Mouse (Mus musculus): ENCODE measurements around the gene Neurl2.

The Neurl2 gene

DNA sequence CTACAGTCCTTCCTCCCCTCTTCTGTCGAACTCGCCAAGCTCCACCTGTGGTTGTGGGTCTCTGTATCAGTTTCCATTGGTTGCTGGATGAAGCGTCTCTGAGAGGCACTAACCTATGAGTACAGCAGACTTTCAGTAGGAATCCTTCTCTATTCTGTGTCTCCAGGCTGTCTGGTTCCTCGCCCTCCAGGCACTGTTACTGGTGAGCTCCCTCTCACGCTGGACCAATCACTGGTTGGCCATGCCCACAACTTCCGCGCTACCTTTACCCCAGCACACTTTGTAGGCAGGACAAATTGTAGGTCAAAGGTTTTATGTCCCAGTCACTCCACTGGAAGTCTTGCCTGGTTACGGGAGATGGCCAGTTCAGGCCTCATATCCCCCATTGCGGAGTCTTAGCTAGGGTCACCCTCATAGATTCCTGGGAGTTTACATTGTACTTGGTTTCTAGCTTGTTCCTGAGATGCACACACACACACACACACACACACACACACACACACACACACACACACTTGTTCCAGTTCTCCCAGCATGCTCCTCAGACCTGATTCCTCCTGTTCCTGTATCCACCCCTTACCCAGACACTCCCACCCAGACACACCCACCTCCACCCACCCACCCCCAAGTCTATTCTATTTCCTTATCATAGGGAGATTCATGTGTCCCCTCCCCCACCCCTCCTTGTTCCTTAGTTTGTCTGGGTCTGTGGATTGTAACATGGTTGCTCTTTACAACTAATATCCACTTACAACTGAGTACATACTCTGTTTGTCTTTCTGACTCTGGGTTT is 26.6 kb upstream of the Neurl2 start:
- TF ChIP-seq GATA4 (IDR thresholded peaks at IDR 0.05; ENCODE audit: insufficient replicate concordance, low read length): no peak

GRCm38 (mm10) chr2:164859155-164859554 is 25.9 kb upstream of the Neurl2 start:
- TF ChIP-seq GATA4 (IDR thresholded peaks at IDR 0.05; ENCODE audit: insufficient replicate concordance, low read length): no peak

GRCm38 (mm10) chr2:164857842-164858553 is 24.7 kb upstream of the Neurl2 start:
- no peak for TF ChIP-seq GATA4 (IDR thresholded peaks at IDR 0.05; ENCODE audit: insufficient replicate concordance, low read length)

GRCm38 (mm10) chr2:164857101-164857821 is 24.0 kb upstream of the Neurl2 start, which contains the start of gene Pltp:
Gene Pltp (minus strand): TSS chr2:164857711.
- no peak for TF ChIP-seq GATA4 (IDR thresholded peaks at IDR 0.05; ENCODE audit: insufficient replicate concordance, low read length)

- no peak for TF ChIP-seq GATA4 (IDR thresholded peaks at IDR 0.05; ENCODE audit: insufficient replicate concordance, low read length)
Observed at GRCm38 (mm10) chr2:164856309-164857100, 23.2 kb upstream of the Neurl2 start.

DNA sequence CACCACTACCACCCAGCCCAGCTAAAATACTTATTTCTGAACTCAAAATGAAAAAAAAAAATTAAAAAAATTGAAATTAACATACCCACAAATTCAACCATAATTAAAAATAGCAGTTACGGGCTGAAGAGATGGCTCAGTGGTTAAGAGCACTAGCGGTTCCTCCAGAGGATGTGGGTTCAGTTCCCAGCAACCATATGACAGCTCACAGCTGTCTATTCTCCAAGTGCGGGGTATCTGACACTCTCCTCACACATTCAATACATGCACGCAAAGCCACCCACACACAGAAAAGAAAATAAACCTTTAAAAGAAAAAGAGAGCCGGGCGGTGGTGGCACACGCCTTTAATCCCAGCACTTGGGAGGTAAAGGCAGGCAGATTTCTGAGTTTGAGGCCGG is 16.8 kb upstream of the Neurl2 start:
- TF ChIP-seq GATA4 (IDR thresholded peaks at IDR 0.05; ENCODE audit: insufficient replicate concordance, low read length): no peak

GRCm38 (mm10) chr2:164845782-164846181 is 12.5 kb upstream of the Neurl2 start:
- no peak for TF ChIP-seq GATA4 (IDR thresholded peaks at IDR 0.05; ENCODE audit: insufficient replicate concordance, low read length)

GRCm38 (mm10) chr2:164835164-164835563 is 1.9 kb upstream of the Neurl2 start:
- TF ChIP-seq GATA4 (IDR thresholded peaks at IDR 0.05; ENCODE audit: insufficient replicate concordance, low read length): no peak

DNA sequence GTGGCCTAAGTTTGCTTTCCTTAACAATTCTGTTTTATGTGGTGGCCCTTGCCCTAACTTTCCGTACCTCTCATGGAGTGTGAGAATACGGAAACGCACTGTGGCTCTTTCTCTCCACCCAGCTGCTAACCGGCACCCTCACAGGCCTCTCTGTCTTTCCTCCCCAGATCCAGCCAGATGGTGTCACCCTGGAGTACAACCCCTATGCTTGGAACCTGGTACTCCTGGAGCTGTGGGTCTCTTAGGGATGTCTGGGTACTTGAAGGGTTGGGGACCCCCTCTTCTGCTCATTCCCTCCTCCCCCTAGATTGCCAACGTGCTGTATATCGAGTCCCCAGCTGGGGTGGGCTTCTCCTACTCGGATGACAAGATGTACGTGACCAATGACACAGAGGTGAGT is 1.3 kb upstream of the Neurl2 start:
- TF ChIP-seq GATA4 (IDR thresholded peaks at IDR 0.05; ENCODE audit: insufficient replicate concordance, low read length): no peak

- TF ChIP-seq GATA4 (IDR thresholded peaks at IDR 0.05; ENCODE audit: insufficient replicate concordance, low read length): no peak
Observed at GRCm38 (mm10) chr2:164832748-164833301, 431 bp downstream of the Neurl2 start, which contains the start of gene Ctsa. Gene Ctsa (plus strand): TSS chr2:164832873.

DNA sequence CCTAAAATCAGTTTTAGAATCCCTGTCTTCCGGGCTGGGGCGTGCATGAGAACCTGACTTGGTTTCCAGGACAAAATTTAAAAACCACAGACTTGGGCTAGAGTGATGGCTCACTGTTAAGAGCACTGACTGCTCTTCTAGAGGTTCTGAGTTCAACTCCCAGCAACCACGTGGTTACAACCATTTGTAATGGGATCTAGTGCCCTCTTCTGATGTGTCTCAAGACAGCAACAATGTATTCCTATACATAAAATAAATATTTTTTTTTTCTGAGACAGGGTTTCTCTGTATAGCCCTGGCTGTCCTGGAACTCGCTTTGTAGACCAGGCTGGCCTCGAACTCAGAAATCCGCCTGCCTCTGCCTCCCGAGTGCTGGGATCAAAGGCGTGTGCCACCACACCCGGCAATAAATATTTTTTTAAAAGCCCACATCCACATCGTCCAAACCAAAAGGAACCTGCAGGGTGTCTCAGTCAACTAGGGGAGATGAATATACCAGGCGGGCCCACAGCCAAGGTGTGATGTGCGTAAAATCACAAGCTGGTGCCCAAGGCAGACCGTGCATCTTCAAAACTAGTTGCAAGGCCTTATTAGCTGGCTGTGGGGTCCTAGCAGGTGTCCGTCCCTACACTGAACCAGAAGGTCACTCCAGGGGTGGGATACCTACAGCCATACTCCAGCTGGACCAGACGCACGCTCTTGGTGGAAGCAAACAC is 1.1 kb downstream of the Neurl2 start:
- TF ChIP-seq GATA4 (IDR thresholded peaks at IDR 0.05; ENCODE audit: insufficient replicate concordance, low read length): no peak

- no peak for TF ChIP-seq GATA4 (IDR thresholded peaks at IDR 0.05; ENCODE audit: insufficient replicate concordance, low read length)
Observed at GRCm38 (mm10) chr2:164831029-164831428, 2.2 kb downstream of the Neurl2 start.

DNA sequence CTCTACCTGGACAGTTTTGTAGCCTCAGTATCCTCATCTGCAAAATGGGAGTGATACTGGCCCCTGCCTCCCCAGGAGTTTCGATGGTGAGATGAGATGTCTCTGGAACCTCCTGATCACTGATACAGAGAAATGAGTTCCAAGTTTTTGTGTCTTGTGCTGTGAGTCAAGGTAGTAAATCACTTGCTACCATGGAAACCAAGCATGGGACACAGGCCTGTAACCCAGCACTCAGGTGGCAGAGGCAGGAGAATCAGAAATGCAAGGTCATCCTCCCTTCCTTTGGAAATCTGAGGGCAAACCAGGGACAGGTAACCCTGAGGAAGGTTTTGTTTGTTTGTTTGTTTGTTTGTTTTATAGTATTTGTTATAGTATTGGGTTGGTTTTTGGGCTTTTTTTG is 4.2 kb downstream of the Neurl2 start:
- TF ChIP-seq GATA4 (IDR thresholded peaks at IDR 0.05; ENCODE audit: insufficient replicate concordance, low read length): no peak

- no peak for TF ChIP-seq GATA4 (IDR thresholded peaks at IDR 0.05; ENCODE audit: insufficient replicate concordance, low read length)
Observed at GRCm38 (mm10) chr2:164828437-164828836, 4.8 kb downstream of the Neurl2 start, which contains the start of gene Spata25. Gene Spata25 (minus strand): TSS chr2:164828537.

Data from liver, adult (tissue).